Mouse (Mus musculus) forebrain, embryonic 14.5 days (tissue): ENCODE results near the gene Mill2. TPM values are rescaled to one million over a fixed set of nuclear protein-coding genes. Genes with fewer than 3 reads are reported as not detected.

ENCODE experiments used
- ATAC-seq: fragments of 200-750 bp; cut with Nextera tagmentation; 2 replicates; pipeline ENCODE4 v1.8.0; 2017; ENCODE audit warnings: mild to moderate bottlenecking, moderate library complexity
- DNase-seq: peaks from one replicate; pipeline ENCODE4 v3.0.0-alpha.2; 2015; ENCODE audit warnings: low spot score
- H3K27ac ChIP-seq: fragments of 300-500 bp; sonication (generic); 2 replicates; pipeline ENCODE4 v1.5.1; 2014; ENCODE audit warnings: low read depth, mild to moderate bottlenecking, control low read depth, low read length, moderate library complexity
- H3K27me3 ChIP-seq: fragments of 300-500 bp; sonication (generic); replicated peaks from 2 replicates; pipeline ENCODE4 v1.6.1; 2014; ENCODE audit warnings: low read length, control low read depth, mixed read lengths; ENCODE audit not compliant: control insufficient read depth, insufficient read depth
- H3K36me3 ChIP-seq: fragments of 300-500 bp; sonication (generic); 2 replicates; pipeline ENCODE4 v1.6.1; 2014; ENCODE audit warnings: low read length, control low read depth; ENCODE audit not compliant: control insufficient read depth, insufficient read depth
- H3K4me1 ChIP-seq: fragments of 300-500 bp; sonication (generic); 2 replicates; pipeline ENCODE4 v1.6.1; 2014; ENCODE audit warnings: antibody characterized with exemption, low read length, control low read depth; ENCODE audit not compliant: control insufficient read depth, insufficient read depth
- H3K4me2 ChIP-seq: fragments of 300-500 bp; sonication (generic); 2 replicates; pipeline ENCODE4 v1.6.1; 2014; ENCODE audit warnings: mild to moderate bottlenecking, control low read depth, low read length
- H3K4me3 ChIP-seq: fragments of 300-500 bp; sonication (generic); 2 replicates; pipeline ENCODE4 v1.5.1; 2014; ENCODE audit warnings: low read depth, low read length, control low read depth
- H3K9ac ChIP-seq: fragments of 300-500 bp; sonication (generic); 2 replicates; pipeline ENCODE4 v1.6.1; 2014; ENCODE audit warnings: mild to moderate bottlenecking, low read length, control low read depth, moderate library complexity
- H3K9me3 ChIP-seq: fragments of 300-500 bp; sonication (generic); replicated peaks from 2 replicates; pipeline ENCODE4 v1.6.1; 2016; ENCODE audit warnings: low read length, control low read depth, mixed read lengths; ENCODE audit not compliant: control insufficient read depth
- WGBS: fragments of 180-500 bp; shearing (Covaris S2); extraction: QIAGEN DNeasy Blood & Tissue Kit; methylation state at CpG from one replicate; pipeline ENCODE4 v1.1.7; 2014; 5-methylcytosine and 5-hydroxymethylcytosine counted together
- polyA plus RNA-seq: library from polyadenylated mRNA; unstranded; fragments of >200 nt; fragmentation: Nextera tagmentation; extraction: Ambion mirVana; gene quantifications from 2 replicates; pipeline ENCODE4 v1.2.1, GENCODE M21; 2014

The Mill2 gene
- polyA plus RNA-seq, 1 experiment from 2014 or later: 0.29 TPM

DNA sequence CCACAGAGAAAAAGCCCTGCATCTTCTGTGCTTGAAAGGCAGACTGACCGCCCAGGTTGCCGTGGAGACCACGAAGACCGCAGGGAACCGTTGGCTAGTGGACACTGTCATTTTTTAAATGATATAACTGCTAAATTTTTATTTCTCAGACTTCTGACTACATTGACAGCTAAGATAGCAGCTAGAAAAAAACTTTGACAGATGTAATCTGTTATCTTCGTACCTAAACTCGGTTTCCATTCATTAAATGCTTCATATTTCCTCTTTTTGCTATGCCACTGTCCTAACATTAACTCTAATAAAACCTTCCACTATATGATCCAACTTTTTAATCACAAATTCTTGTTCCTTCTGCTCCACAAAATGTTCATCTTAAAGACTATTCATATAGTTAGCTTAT is 10.2 kb upstream of the Mill2 start:
- H3K27me3 ChIP-seq: no peaks in the 10 kb centered on the region
- H3K4me2 ChIP-seq: no peak overlapping the region
- no peaks in the 10 kb centered on the region for H3K4me1 ChIP-seq
- no peak overlapping the region for H3K4me3 ChIP-seq
- no peaks in the 10 kb centered on the region for H3K9me3 ChIP-seq
- no peak overlapping the region for H3K9ac ChIP-seq
- no peak for DNase-seq
- no peak overlapping the region for H3K27ac ChIP-seq
- 90% methylated on average over 7 of the region's 7 CpGs for WGBS
- no peaks in the 10 kb centered on the region for H3K36me3 ChIP-seq
- no peak for ATAC-seq

DNA sequence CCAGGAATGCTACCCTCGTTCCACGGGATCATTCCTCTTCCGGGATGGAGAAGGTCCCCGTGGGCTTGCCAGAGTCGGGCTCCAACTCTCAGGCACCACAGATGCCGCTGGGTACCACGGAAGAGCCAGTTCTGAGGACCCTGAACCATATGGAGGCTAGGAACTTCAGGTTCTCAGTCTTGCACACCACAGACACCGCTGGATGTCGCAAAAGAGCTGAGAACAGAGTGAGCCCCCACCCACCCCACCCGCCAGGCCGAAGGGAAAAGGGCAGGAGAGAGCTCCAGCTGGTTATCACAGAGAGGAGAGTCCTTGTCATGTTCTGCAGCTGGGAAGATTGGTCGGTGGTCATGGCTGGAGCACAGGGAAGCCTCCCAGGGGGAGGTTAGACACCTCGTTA is 7.5 kb upstream of the Mill2 start:
- H3K27ac ChIP-seq: no peak overlapping the region
- ATAC-seq: no peak

DNA sequence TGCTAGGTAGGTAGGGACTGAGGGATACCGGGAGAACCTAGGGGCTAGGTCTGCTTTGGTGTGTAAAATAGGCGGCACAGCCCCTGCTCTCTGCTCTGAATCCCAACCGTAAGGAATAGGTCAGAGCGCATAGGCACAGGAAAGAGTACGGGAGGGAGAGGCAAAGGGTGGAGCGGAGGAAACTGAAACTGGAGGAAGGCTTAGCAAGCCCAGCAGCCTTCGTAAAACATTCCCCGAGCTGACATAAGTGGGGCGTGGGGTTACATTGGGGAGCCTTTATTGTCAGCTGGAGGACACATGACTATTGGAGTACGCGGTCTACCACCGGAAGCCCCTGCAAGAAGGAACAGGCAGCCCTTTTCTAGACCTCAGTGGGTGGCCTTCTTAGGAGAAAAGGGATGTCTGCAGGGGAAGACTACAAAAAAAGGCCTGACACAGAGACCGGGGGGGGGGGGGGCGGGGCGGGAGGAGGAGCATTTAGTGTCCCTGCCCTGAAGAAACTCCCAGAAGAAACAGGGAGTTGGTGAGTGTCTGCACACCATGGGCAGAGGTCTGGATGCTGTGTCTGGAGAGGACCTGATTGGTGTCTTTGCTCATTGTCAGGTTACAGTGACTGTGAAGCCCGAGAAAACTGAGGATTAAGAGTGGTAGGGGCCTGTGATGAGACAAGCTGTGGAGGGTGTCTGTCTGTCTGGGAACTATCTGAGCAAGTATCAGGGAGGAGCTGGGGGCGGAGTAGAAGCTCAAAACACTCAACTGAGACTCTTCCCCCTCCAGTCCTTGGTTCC is 814 bp downstream of the Mill2 start:
- DNase-seq (peak; percentile 60), ATAC-seq (peak; percentile 29; the same call in 1 of the 2 replicates)
- Histone ChIP-seq H3K27me3 (no peaks in the 10 kb centered on the region), H3K4me1 (no peaks in the 10 kb centered on the region), H3K36me3 (no peaks in the 10 kb centered on the region), H3K4me2 (peak overlapping the region; percentile 50), H3K9me3 (no peaks in the 10 kb centered on the region), H3K4me3 (peak overlapping the region; percentile 24), H3K9ac (peak overlapping the region; percentile 58), H3K27ac (0 out of 2 replicates have a peak overlapping the region, but pooled peaks have one; percentile 5)
- 2% methylated on average over 14 of the region's 17 CpGs for WGBS

More for the DNA sequence above, 7.5 kb upstream of the Mill2 start:
- 55% methylated on average over 13 of the region's 13 CpGs for WGBS
- Histone ChIP-seq H3K36me3 (no peaks in the 10 kb centered on the region), H3K9ac (no peak overlapping the region), H3K4me3 (no peak overlapping the region), H3K4me1 (no peaks in the 10 kb centered on the region), H3K27me3 (no peaks in the 10 kb centered on the region), H3K4me2 (no peak overlapping the region), H3K9me3 (no peaks in the 10 kb centered on the region)
- DNase-seq: no peak

DNA sequence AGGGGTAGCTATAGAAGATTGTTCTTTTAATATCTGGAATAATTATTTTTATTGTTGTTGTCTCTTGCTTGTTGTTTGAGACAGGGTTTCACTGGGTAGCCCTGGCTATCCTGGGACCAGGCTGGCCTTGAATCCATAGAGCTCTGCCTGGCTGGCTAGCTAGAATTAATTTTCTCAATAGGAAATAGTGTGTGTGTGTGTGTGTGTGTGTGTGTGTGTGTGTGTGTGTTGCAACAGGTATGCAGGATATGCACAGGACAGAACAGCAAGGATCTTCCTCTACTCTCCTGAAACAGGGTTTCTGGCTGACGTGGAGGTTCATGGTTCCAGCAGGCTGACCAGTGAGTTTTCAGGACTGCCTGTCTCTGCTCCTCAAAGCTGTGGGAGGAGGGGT is 1.4 kb downstream of the Mill2 start:
- DNase-seq: no peak
- ATAC-seq: no peak
- Histone ChIP-seq H3K36me3 (no peaks in the 10 kb centered on the region), H3K4me3 (no peak overlapping the region), H3K27ac (no peak overlapping the region), H3K27me3 (no peaks in the 10 kb centered on the region), H3K4me1 (no peaks in the 10 kb centered on the region), H3K9ac (0 out of 2 replicates have a peak overlapping the region, but pooled peaks have one; percentile 35), H3K4me2 (peak overlapping the region; percentile 37), H3K9me3 (no peaks in the 10 kb centered on the region)
- 68% methylated on average over 1 of the region's 1 CpGs for WGBS

DNA sequence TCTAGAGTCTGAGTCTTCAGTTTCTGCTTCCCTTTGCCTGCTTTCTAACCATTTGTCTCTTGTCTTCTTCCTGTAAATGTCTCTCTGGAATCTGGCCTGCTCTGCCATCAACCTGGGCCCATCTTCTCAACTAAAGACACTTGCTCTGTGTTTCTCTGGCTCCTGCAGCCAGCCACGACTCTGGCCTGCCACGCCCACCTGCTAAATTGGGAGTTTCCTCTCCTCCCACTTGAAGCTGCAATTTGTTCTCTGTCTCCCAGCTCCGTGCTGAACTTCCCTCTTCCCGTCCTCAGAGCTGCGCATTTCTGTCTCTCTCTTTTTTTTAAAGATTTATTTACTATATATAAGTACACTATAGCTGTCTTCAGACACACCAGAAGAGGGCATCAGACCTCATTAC is 5.0 kb downstream of the Mill2 start:
- H3K4me2 ChIP-seq: no peak overlapping the region
- no peak for ATAC-seq

DNA sequence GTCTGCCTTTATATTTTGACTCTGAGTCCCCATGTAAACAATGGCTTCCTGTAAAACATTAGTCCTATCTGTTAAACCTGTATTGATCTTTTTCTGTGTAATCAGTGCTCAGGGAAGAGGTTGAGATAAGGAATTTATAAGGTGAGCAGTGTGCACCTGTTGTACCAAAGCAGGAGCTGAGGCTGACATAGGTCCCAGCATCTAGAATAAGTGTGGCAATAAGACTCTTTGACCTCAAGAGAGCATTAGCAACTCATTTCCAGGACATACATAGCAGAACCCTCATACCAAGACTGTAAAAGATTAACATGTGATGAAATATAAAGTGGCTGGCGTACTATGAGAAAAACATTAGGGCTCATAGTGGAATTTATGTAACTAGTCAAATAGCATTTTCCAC is 8.6 kb downstream of the Mill2 start:
- 90% methylated on average over 1 of the region's 1 CpGs for WGBS
- Histone ChIP-seq H3K4me2 (no peak overlapping the region), H3K27ac (no peak overlapping the region), H3K27me3 (no peaks in the 10 kb centered on the region), H3K4me3 (no peak overlapping the region), H3K9me3 (no peaks in the 10 kb centered on the region), H3K36me3 (no peaks in the 10 kb centered on the region), H3K4me1 (no peaks in the 10 kb centered on the region), H3K9ac (no peak overlapping the region)
- DNase-seq (no peak), ATAC-seq (no peak)

More for the DNA sequence above, 5.0 kb downstream of the Mill2 start:
- H3K36me3 ChIP-seq: no peaks in the 10 kb centered on the region
- no peaks in the 10 kb centered on the region for H3K9me3 ChIP-seq
- no peak overlapping the region for H3K4me3 ChIP-seq
- H3K4me1 ChIP-seq: no peaks in the 10 kb centered on the region
- no peak overlapping the region for H3K9ac ChIP-seq
- WGBS: 45% methylated on average over 5 of the region's 5 CpGs
- H3K27me3 ChIP-seq: no peaks in the 10 kb centered on the region
- H3K27ac ChIP-seq: no peak overlapping the region
- DNase-seq: no peak

DNA sequence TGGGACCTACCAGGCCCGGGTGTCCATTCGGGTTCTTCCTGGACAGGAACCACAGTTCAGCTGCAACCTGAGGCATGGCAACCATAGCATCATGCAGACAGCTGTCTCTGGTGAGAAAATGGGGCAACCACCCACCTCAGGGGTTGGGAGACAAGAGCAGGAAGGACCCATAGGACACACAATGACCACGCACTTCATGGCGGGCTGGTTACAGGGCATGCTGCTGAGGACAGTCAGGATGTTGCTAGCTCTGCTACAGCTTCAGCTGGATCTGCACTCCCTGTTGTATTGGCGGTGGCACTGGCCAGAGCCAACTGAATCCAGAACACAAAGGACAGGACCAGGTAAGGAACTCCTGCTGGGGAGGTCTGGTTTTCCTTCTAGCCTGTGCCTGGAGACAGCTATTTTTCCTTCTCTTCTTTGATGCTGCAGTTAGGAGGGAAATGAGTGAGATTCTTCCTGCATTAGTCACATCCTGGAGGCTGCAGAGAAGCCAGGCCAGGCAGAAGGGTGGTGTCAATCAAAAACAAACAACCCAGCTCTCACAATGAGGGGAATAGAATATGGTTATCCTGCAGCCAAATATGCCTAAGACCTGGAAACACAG is 18.6 kb downstream of the Mill2 start:
- no peak overlapping the region for H3K4me3 ChIP-seq
- H3K4me2 ChIP-seq: no peak overlapping the region
- H3K27ac ChIP-seq: no peak overlapping the region
- no peaks in the 10 kb centered on the region for H3K36me3 ChIP-seq
- H3K9me3 ChIP-seq: no peaks in the 10 kb centered on the region
- no peak overlapping the region for H3K9ac ChIP-seq
- no peaks in the 10 kb centered on the region for H3K4me1 ChIP-seq
- 82% methylated on average over 5 of the region's 5 CpGs for WGBS
- DNase-seq (no peak), ATAC-seq (no peak)
- no peaks in the 10 kb centered on the region for H3K27me3 ChIP-seq

DNA sequence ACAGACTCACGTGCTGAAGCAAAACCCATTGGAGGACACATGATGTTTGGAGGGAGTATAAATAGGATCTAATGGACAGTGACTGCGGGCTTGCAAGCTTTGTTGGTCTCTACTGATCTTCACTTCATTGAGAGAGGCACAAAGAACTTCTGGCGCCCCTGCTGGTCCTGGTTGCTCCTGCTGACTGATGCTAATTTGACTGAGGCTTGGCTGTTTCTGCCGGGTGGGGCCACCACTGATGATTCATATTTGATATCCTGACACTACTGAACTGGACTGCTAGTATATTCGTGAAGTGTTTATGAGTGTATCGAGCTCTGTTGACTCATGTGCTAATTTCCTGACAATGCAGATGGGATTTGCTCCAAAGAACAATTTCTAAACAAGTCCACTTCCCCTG is 23.0 kb downstream of the Mill2 start:
- 83% methylated on average over 6 of the region's 6 CpGs for WGBS
- Histone ChIP-seq H3K9me3 (no peaks in the 10 kb centered on the region), H3K27ac (no peak overlapping the region), H3K36me3 (no peaks in the 10 kb centered on the region), H3K27me3 (no peaks in the 10 kb centered on the region), H3K9ac (no peak overlapping the region), H3K4me2 (no peak overlapping the region), H3K4me1 (no peaks in the 10 kb centered on the region), H3K4me3 (no peak overlapping the region)
- ATAC-seq: no peak
- DNase-seq: no peak

DNA sequence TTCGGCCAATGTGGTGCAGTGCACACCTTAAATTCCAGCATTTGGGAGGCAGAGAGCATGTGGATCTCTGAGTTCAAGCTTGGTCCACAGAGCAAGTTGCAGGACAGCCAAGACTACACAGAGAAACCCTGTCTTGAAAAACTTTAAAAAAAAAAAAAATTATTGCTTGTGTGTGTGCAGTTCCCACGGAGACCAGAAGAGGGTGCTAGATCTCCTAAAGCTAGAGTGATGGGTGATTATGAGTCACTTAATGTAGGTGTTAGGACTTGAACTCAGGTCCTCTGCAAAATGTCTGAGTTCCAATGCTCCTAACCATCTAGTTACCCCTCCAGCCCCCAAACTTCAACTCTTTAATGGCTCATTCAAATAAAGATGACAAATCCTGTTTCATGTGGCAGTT is 28.7 kb downstream of the Mill2 start:
- no peak for ATAC-seq
- H3K4me1 ChIP-seq: no peaks in the 10 kb centered on the region
- H3K9ac ChIP-seq: no peak overlapping the region
- WGBS: 81% methylated on average over 2 of the region's 2 CpGs
- no peak for DNase-seq
- no peaks in the 10 kb centered on the region for H3K27me3 ChIP-seq
- no peak overlapping the region for H3K4me2 ChIP-seq
- H3K27ac ChIP-seq: no peak overlapping the region
- H3K36me3 ChIP-seq: no peaks in the 10 kb centered on the region
- no peak overlapping the region for H3K4me3 ChIP-seq
- no peaks in the 10 kb centered on the region for H3K9me3 ChIP-seq
